Mouse (Mus musculus): Measurements from ENCODE around the gene Adk.

Gene Adk

GRCm38 (mm10) chr14:21484199-21484598, 431.8 kb downstream of the Adk start:
- CTCF ChIA-PET, result interaction anchor here in 2 of 4 experiments (1.1 to 2.2 kb wide), 2 partner anchors 17 to 77 kb away, joined by 3 to 7 read pairs; no protein-coding TSS in a partner anchor

GRCm38 (mm10) chr14:21484693-21485092, 432.3 kb downstream of the Adk start:
- ChIA-PET POLR2A (interaction anchor here (0.6 to 19.6 kb wide), 49 partner anchors 3 to 556 kb away, joined by 3 to 653 read pairs (median 5); partner anchors contain the start of genes Adk (in 2 of the 4), Ap3m1 (in 2 of the 4), Kat6b (in 2 of the 4) and Vcl (in 1 of the 4)), CTCF (interaction anchor here in 2 of 4 experiments (0.6 to 2.2 kb wide), 3 partner anchors 16 to 78 kb away, joined by 3 to 7 read pairs (median 3); no protein-coding TSS in a partner anchor)

More at GRCm38 (mm10) chr14:21484199-21484598, 431.8 kb downstream of the Adk start:
- POLR2A ChIA-PET, result interaction anchor here (0.6 to 19.6 kb wide), 47 partner anchors 4 to 555 kb away, joined by 3 to 653 read pairs (median 5); partner anchors contain the start of genes Kat6b (in 2 of the 4), Adk (in 1 of the 4), Ap3m1 (in 1 of the 4) and Dusp13 (in 1 of the 4)

- ChIA-PET POLR2A (interaction anchor here (0.5 to 19.6 kb wide), 55 partner anchors 2 to 1177 kb away, joined by 3 to 653 read pairs (median 4); partner anchors contain the start of genes Adk (in 2 of the 4), Ap3m1 (in 2 of the 4) and Kat6b (in 2 of the 4)), CTCF (interaction anchor here in 3 of 4 experiments (0.5 to 2.2 kb wide), 5 partner anchors 9 to 367 kb away, joined by 4 to 7 read pairs (median 5); no protein-coding TSS in a partner anchor)
Measured at GRCm38 (mm10) chr14:21485961-21486520, 433.7 kb downstream of the Adk start.

- POLR2A ChIA-PET, result interaction anchor here (0.7 to 19.6 kb wide), 15 partner anchors 1 to 50 kb away, joined by 3 to 653 read pairs (median 19); partner anchors contain the start of gene Kat6b (in 2 of the 4)
- CTCF ChIA-PET, result interaction anchor here in 1 of 4 experiments (0.9 kb wide), 1 partner anchor 255 kb away, joined by 3 read pairs; no protein-coding TSS in a partner anchor
Measured at GRCm38 (mm10) chr14:21487135-21487534, 434.8 kb downstream of the Adk start.

GRCm38 (mm10) chr14:21488426-21489115, 436.2 kb downstream of the Adk start:
- POLR2A ChIA-PET, result interaction anchor here (0.6 to 19.2 kb wide), 16 partner anchors 7 to 345 kb away, joined by 3 to 653 read pairs (median 5); partner anchors contain the start of gene Kat6b (in 3 of the 4)

GRCm38 (mm10) chr14:21489116-21489485, 436.7 kb downstream of the Adk start:
- CTCF ChIA-PET, result interaction anchor here in 1 of 4 experiments (0.5 kb wide), 1 partner anchor 12 kb away, joined by 3 read pairs; no protein-coding TSS in a partner anchor
- POLR2A ChIA-PET, result interaction anchor here (0.6 to 19.2 kb wide), 18 partner anchors 8 to 345 kb away, joined by 3 to 653 read pairs (median 6); partner anchors contain the start of gene Kat6b (in 3 of the 4)

More at GRCm38 (mm10) chr14:21488426-21489115, 436.2 kb downstream of the Adk start:
- CTCF ChIA-PET, result interaction anchor here in 1 of 4 experiments (0.5 kb wide), 1 partner anchor 11 kb away, joined by 3 read pairs; no protein-coding TSS in a partner anchor

- ChIA-PET POLR2A (interaction anchor here (0.6 to 19.2 kb wide), 21 partner anchors 9 to 127 kb away, joined by 3 to 653 read pairs (median 4); partner anchors contain the start of gene Kat6b (in 4 of the 4)), CTCF (no interaction called here)
Measured at GRCm38 (mm10) chr14:21490141-21490540, 437.8 kb downstream of the Adk start.
